Mouse (Mus musculus) embryonic facial prominence, embryonic 11.5 days (tissue): ENCODE measurements around the gene Rps17. TPM values are rescaled to one million over a fixed set of nuclear protein-coding genes. Genes with fewer than 3 reads are reported as not detected.

Experiments
- ATAC-seq: fragments of 200-750 bp; cut with Nextera tagmentation; replicated peaks from 2 replicates; pipeline ENCODE4 v1.8.0; 2017; ENCODE audit warnings: low read depth; ENCODE audit not compliant: insufficient number of reproducible peaks, low FRiP score, low TSS enrichment
- DNase-seq: peaks from one replicate; pipeline ENCODE4 v3.0.0-alpha.2; 2015; ENCODE audit warnings: low spot score
- H3K27ac ChIP-seq: fragments of 300-500 bp; sonication (generic); replicated peaks from 2 replicates; pipeline ENCODE4 v1.5.1; 2014; ENCODE audit warnings: mild to moderate bottlenecking, low read depth, low read length, control low read depth
- H3K27me3 ChIP-seq: fragments of 300-500 bp; sonication (generic); 2 replicates; pipeline ENCODE4 v1.6.1; 2014; ENCODE audit warnings: mild to moderate bottlenecking, low read length, moderate library complexity, mixed read lengths; ENCODE audit not compliant: control insufficient read depth, insufficient read depth
- H3K36me3 ChIP-seq: fragments of 300-500 bp; sonication (generic); replicated peaks from 2 replicates; pipeline ENCODE4 v1.6.1; 2014; ENCODE audit warnings: low read depth, mild to moderate bottlenecking, low read length, moderate library complexity, mixed read lengths; ENCODE audit not compliant: control insufficient read depth, insufficient read depth
- H3K4me1 ChIP-seq: fragments of 300-500 bp; sonication (generic); 2 replicates; pipeline ENCODE4 v1.6.1; 2014; ENCODE audit warnings: low read length, mixed read lengths; ENCODE audit not compliant: control insufficient read depth, insufficient read depth
- H3K4me2 ChIP-seq: fragments of 300-500 bp; sonication (generic); 2 replicates; pipeline ENCODE4 v1.6.1; 2014; ENCODE audit warnings: low read depth, mild to moderate bottlenecking, control low read depth, low read length, moderate library complexity
- H3K4me3 ChIP-seq: fragments of 300-500 bp; sonication (generic); 2 replicates; pipeline ENCODE4 v1.5.1; 2014; ENCODE audit warnings: low read depth, low read length, control low read depth
- H3K9ac ChIP-seq: fragments of 300-500 bp; sonication (generic); replicated peaks from 2 replicates; pipeline ENCODE4 v1.6.1; 2014; ENCODE audit warnings: mild to moderate bottlenecking, control low read depth, low read length
- H3K9me3 ChIP-seq: fragments of 300-500 bp; sonication (generic); replicated peaks from 2 replicates; pipeline ENCODE4 v1.6.1; 2016; ENCODE audit warnings: mild to moderate bottlenecking, low read length, inconsistent platforms, mixed read lengths; ENCODE audit not compliant: control insufficient read depth
- WGBS: fragments of 180-500 bp; shearing (Covaris S2); extraction: QIAGEN DNeasy Blood & Tissue Kit; methylation state at CpG from one replicate; pipeline ENCODE4 v1.1.7; 2014; 5-methylcytosine and 5-hydroxymethylcytosine counted together
- polyA plus RNA-seq: library from polyadenylated mRNA; unstranded; fragments of >200 nt; fragmentation: Nextera tagmentation; extraction: Ambion mirVana; gene quantifications from 2 replicates; pipeline ENCODE4 v1.2.1, GENCODE M21; 2014

Rps17 gene
- polyA plus RNA-seq, 1 experiment from 2014 or later: 1,235 TPM

- Histone ChIP-seq H3K27ac (no peak overlapping the region), H3K4me3 (no peak overlapping the region), H3K9me3 (no peaks in the 10 kb centered on the region), H3K4me1 (no peaks in the 10 kb centered on the region), H3K36me3 (no peaks in the 10 kb centered on the region), H3K27me3 (no peaks in the 10 kb centered on the region), H3K9ac (no peak overlapping the region), H3K4me2 (no peak overlapping the region)
- DNase-seq: no peak
- 86% methylated on average over 6 of the region's 6 CpGs for WGBS
- ATAC-seq: no peak
Observed at GRCm38 (mm10) chr7:81326859-81327258, 18.2 kb downstream of the Rps17 start.

- 88% methylated on average over 12 of the region's 12 CpGs for WGBS
- Histone ChIP-seq H3K4me1 (no peaks in the 10 kb centered on the region), H3K4me2 (no peak overlapping the region), H3K27me3 (no peaks in the 10 kb centered on the region), H3K9me3 (no peaks in the 10 kb centered on the region), H3K9ac (no peak overlapping the region), H3K27ac (no peak overlapping the region), H3K4me3 (no peak overlapping the region), H3K36me3 (no peaks in the 10 kb centered on the region)
- ATAC-seq (no peak), DNase-seq (no peak)
Observed at GRCm38 (mm10) chr7:81326043-81326442, 19.0 kb downstream of the Rps17 start.

GRCm38 (mm10) chr7:81321776-81322175, 23.3 kb downstream of the Rps17 start:
- Histone ChIP-seq H3K9me3 (no peaks in the 10 kb centered on the region), H3K36me3 (no peaks in the 10 kb centered on the region), H3K27ac (no peak overlapping the region), H3K4me1 (no peaks in the 10 kb centered on the region), H3K4me3 (no peak overlapping the region), H3K9ac (no peak overlapping the region), H3K27me3 (no peaks in the 10 kb centered on the region), H3K4me2 (no peak overlapping the region)
- DNase-seq: no peak
- 84% methylated on average over 5 of the region's 5 CpGs for WGBS
- ATAC-seq: 0 out of 2 replicates have a peak, but pooled peaks have one; percentile 37

DNA sequence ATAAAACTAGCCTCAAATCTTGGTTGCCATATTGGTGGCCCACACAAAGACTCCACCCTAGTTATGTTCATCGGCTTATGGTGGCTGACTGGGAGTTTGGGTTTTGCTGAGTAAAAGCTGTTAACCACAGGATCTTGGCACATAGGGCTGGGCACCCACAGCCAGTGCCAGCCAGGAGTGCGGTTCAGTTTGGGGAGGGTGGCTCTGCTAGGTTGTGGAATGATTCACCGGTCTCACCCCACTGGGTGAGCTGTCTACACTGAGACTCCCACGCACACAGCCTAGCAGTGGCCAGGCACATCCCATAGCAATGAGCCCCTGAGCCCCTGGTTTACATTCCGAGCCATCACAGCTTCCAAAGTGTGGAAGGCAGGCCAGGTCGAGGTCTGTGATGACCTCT, 25.3 kb downstream of the Rps17 start:
- H3K36me3 ChIP-seq: no peaks in the 10 kb centered on the region
- DNase-seq (no peak), ATAC-seq (no peak)
- WGBS: 79% methylated on average over 6 of the region's 6 CpGs
- H3K9me3 ChIP-seq: no peaks in the 10 kb centered on the region
- no peaks in the 10 kb centered on the region for H3K27me3 ChIP-seq
- H3K4me2 ChIP-seq: no peak overlapping the region
- no peaks in the 10 kb centered on the region for H3K4me1 ChIP-seq
- no peak overlapping the region for H3K9ac ChIP-seq
- H3K4me3 ChIP-seq: no peak overlapping the region
- no peak overlapping the region for H3K27ac ChIP-seq

DNA sequence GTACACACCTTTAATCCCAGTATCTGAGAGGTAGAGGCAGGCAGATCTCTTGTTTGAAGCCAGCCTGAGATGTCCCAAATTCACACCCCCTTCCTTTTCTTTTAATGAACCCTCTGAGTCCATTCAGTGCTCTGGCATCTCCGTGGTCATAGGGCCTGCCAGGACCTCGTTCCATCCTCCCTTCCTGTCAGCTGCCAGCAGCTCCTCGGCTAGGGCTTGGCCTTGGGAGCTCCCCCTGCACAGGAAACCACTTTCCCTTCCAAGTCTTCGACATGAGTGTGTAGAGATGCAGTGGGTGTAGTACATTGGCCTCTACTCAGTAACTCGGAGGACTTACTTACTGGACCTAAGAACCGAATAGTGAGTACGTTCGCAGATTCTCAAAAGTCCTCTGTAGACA, 29.5 kb downstream of the Rps17 start:
- Histone ChIP-seq H3K4me2 (no peak overlapping the region), H3K4me1 (no peaks in the 10 kb centered on the region), H3K9me3 (no peaks in the 10 kb centered on the region), H3K27ac (no peak overlapping the region), H3K4me3 (no peak overlapping the region), H3K27me3 (no peaks in the 10 kb centered on the region), H3K36me3 (no peaks in the 10 kb centered on the region), H3K9ac (no peak overlapping the region)
- ATAC-seq: no peak
- DNase-seq: no peak
- WGBS: 75% methylated on average over 8 of the region's 8 CpGs

GRCm38 (mm10) chr7:81311581-81311980, 33.5 kb downstream of the Rps17 start:
- Histone ChIP-seq H3K36me3 (no peaks in the 10 kb centered on the region), H3K4me1 (no peaks in the 10 kb centered on the region), H3K4me2 (no peak overlapping the region), H3K9me3 (no peaks in the 10 kb centered on the region), H3K9ac (no peak overlapping the region), H3K27ac (no peak overlapping the region), H3K4me3 (no peak overlapping the region), H3K27me3 (no peaks in the 10 kb centered on the region)
- ATAC-seq (no peak), DNase-seq (no peak)

GRCm38 (mm10) chr7:81311130-81311529, 33.9 kb downstream of the Rps17 start:
- H3K27ac ChIP-seq: no peak overlapping the region
- H3K4me1 ChIP-seq: no peaks in the 10 kb centered on the region
- no peaks in the 10 kb centered on the region for H3K27me3 ChIP-seq
- H3K4me3 ChIP-seq: no peak overlapping the region
- DNase-seq: no peak
- H3K9ac ChIP-seq: no peak overlapping the region
- 92% methylated on average over 1 of the region's 1 CpGs for WGBS
- H3K36me3 ChIP-seq: no peaks in the 10 kb centered on the region
- no peak for ATAC-seq
- no peaks in the 10 kb centered on the region for H3K9me3 ChIP-seq
- H3K4me2 ChIP-seq: no peak overlapping the region

DNA sequence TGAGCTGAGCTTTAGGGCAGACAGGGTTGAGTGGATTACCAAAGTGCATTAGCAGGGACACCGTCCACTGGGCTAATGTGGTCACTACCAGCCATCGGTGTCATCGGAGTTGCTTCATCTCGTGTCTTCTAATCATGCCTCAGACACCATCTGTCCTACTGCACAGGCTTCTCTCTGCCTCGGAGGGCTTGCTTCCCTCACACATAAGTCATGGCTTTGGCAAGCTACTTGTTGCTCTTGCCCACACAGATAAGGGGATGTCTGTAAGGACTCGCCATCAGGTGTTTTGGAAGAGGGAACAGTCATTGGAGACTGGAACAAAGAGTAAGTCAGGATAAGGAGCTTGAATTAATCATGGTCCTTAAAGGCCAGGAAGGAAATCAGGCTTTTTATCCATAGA, 35.8 kb downstream of the Rps17 start:
- no peak overlapping the region for H3K4me3 ChIP-seq
- no peak overlapping the region for H3K27ac ChIP-seq
- H3K27me3 ChIP-seq: no peaks in the 10 kb centered on the region
- H3K4me2 ChIP-seq: no peak overlapping the region
- no peaks in the 10 kb centered on the region for H3K9me3 ChIP-seq
- ATAC-seq (no peak), DNase-seq (no peak)
- no peaks in the 10 kb centered on the region for H3K36me3 ChIP-seq
- 88% methylated on average over 6 of the region's 6 CpGs for WGBS
- H3K9ac ChIP-seq: no peak overlapping the region
- H3K4me1 ChIP-seq: no peaks in the 10 kb centered on the region
